Comparison of ENCODE assay signal across 12 mouse cellular contexts in the genomic region with DNA sequence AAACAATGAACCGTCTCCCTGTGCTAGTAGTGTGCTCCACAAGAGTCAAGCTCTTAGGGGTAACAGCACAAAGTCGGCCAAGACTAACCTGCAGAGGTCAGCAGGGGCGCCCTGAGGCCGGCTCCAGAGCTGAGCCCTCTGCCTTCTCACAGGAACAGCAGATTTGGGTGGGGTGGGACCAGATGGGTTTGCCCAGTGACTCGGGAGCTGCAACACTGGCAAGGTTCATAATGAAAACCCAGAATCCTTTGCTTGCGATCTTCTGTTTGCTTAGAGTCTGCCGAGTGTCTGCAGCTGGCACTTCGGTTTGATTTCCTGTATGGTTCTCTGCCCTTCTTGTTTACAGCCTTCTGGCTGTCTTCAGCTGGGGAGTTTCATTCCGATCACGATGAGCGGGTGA. TPM values are rescaled to one million over a fixed set of nuclear protein-coding genes. Genes with fewer than 3 reads are reported as not detected.
A peak's percentile ranks its signal among the peaks of the same experiment; 100 is the strongest.
DNase-seq lines count a peak whose midpoint lies in the region; ATAC-seq and TF ChIP-seq lines count a peak whose summit lies in the region.
"Had no signal": no experiment of that assay in that cellular context is flagged by ENCODE, and none has a peak within 500 bp of the region (broad histone marks: within the 10 kb centered on the region; RNA-seq: fewer than 3 reads in every experiment).

No protein-coding gene starts in this region.

- DNase-seq in kidney, postnatal 0 days (ENCODE audit: low spot score), result peak; percentile 19
- no peak for DNase-seq in kidney, postnatal 10 days
- peak; percentile 78 to 87 for DNase-seq in thymus, postnatal 36 days
- DNase-seq in ovary, adult 18-20 months (ENCODE audit: low spot score), result no peak
- DNase-seq in layer of hippocampus, postnatal 36 days, result no peak
- DNase-seq: left cerebral cortex, postnatal 4 days; right cerebral cortex, postnatal 25 days had no signal

- H3K36me3 ChIP-seq in kidney, postnatal 0 days (ENCODE audit: insufficient read depth, low read length), result no peaks in the 10 kb centered on the region
- no peaks in the 10 kb centered on the region for H3K36me3 ChIP-seq in myocyte (ENCODE audit: control insufficient read depth, insufficient read depth)
- H3K36me3 ChIP-seq: G1E; heart, embryonic 10.5 days had no signal

- H3K27me3 ChIP-seq in kidney, postnatal 0 days (ENCODE audit: insufficient read depth, low read length), result no peaks in the 10 kb centered on the region
- H3K27me3 ChIP-seq in myocyte (ENCODE audit: control insufficient read depth, insufficient read depth, insufficient read length), result no peaks in the 10 kb centered on the region

- TF ChIP-seq POLR2A in myocyte (IDR thresholded peaks at IDR 0.05; ENCODE audit: insufficient read length, low read depth), result no peak

- no peaks in the 10 kb centered on the region for H3K9me3 ChIP-seq in kidney, postnatal 0 days (replicated peaks; ENCODE audit: low read length)
- H3K9me3 ChIP-seq: G1E; heart, embryonic 10.5 days had no signal

- no peak overlapping the region for H3ac ChIP-seq in myocyte (ENCODE audit: control insufficient read depth, insufficient read length)

- no peak overlapping the region for H3K27ac ChIP-seq in kidney, postnatal 0 days
- H3K27ac ChIP-seq: heart, embryonic 10.5 days; hindbrain, embryonic 14.5 days had no signal

- no peak overlapping the region for H3K9ac ChIP-seq in kidney, postnatal 0 days (ENCODE audit: low read depth, low read length)
- H3K9ac ChIP-seq: hindbrain, embryonic 14.5 days had no signal

- no peaks in the 10 kb centered on the region for H3K4me1 ChIP-seq in kidney, postnatal 0 days (replicated peaks; ENCODE audit: insufficient read depth, low read length)

- WGBS in kidney, postnatal 0 days, result 47% methylated on average over 11 of the region's 11 CpGs

- H3K4me2 ChIP-seq in kidney, postnatal 0 days (ENCODE audit: low read length), result no peak overlapping the region
- peak overlapping the region; percentile 30 for H3K4me2 ChIP-seq in myocyte (ENCODE audit: low read depth)
- H3K4me2 ChIP-seq: hindbrain, embryonic 14.5 days had no signal

- no peak overlapping the region for H3K4me3 ChIP-seq in kidney, postnatal 0 days (replicated peaks; ENCODE audit: low read depth, low read length)
- H3K4me3 ChIP-seq in myocyte, result no peak overlapping the region
- H3K4me3 ChIP-seq: heart, embryonic 10.5 days had no signal

- no peak for TF ChIP-seq CTCF in kidney, postnatal 0 days (IDR thresholded peaks at IDR 0.05; ENCODE audit: low read depth)

- ATAC-seq in kidney, postnatal 0 days (replicated peaks; ENCODE audit: low FRiP score, low read depth), result no peak
- peak; percentile 74 for ATAC-seq in activated CD4-positive, CD25-positive, alpha-beta regulatory T cell, adult 4 months

- no peaks in the 10 kb centered on the region for H3K79me2 ChIP-seq in myocyte (ENCODE audit: control insufficient read depth, insufficient read depth)

TF ChIP-seq in myocyte, 11 proteins besides CTCF, POLR2A, EP300 and RAD21:
- TF ChIP-seq TCF12 (IDR thresholded peaks at IDR 0.05; ENCODE audit: insufficient read depth, poor library complexity, severe bottlenecking), result no peak
- TF ChIP-seq TCF3 (IDR thresholded peaks at IDR 0.05; ENCODE audit: insufficient read length, low read depth), result no peak
- no peak for TF ChIP-seq MYOD1 (IDR thresholded peaks at IDR 0.05; ENCODE audit: control insufficient read depth in 1 of 3, insufficient read length in 2 of 3, low read depth in 2 of 3)
- no peak for TF ChIP-seq USF1 (IDR thresholded peaks at IDR 0.05; ENCODE audit: low read depth)

RNA-seq across cellular contexts. Expression of a gene that starts 10.2 kb away (rescaled TPM):
- 0.48 and 0.50 TPM in 2 replicates for polyA plus RNA-seq in kidney, postnatal 0 days (2015; fragmentation: Nextera tagmentation; extraction: Ambion mirVana)
- polyA plus RNA-seq in activated CD4-positive, CD25-positive, alpha-beta regulatory T cell, adult 4 months (2017; shearing (Covaris generic)), result 100 to 1,000 TPM; 233 to 235 TPM
- polyA plus RNA-seq in myocyte (2012; fragmentation: generic; extraction: Trizol), result 0.28 TPM
- 1 to 10 TPM in 1 of 2 experiments, under 1 TPM in 1; 0.75 to 1.0 TPM for total RNA-seq in layer of hippocampus, postnatal 36 days (2021)
- polyA plus RNA-seq: G1E had no signal

Comparison
In these comparisons a context has a peak if more than half of its experiments do, and no peak if none do; other contexts are left out.
1. DNase-seq: peak in kidney, postnatal 0 days (single experiment) and thymus, postnatal 36 days (2 of 2); none in kidney, postnatal 10 days (single experiment), ovary, adult 18-20 months (single experiment) and layer of hippocampus, postnatal 36 days (0 of 2).
2. RNA of a gene that starts 10.2 kb away (polyA plus RNA-seq): 233 to 235 TPM in activated CD4-positive, CD25-positive, alpha-beta regulatory T cell, adult 4 months; 0.48 to 0.50 TPM in kidney, postnatal 0 days and 0.28 TPM in myocyte (single experiment); every median in the first group is over 100 times any median in the second.